Mouse (Mus musculus) neural tube, embryonic 14.5 days (tissue): ENCODE measurements at regions not wholly inside any gene's neighbourhood (a gene's known extent, or its start where the extent isn't known, plus 50 kb on each side); places are given as distances from the start of the nearest gene placed in this dataset.

Experiments
- ATAC-seq: fragments of 200-750 bp; cut with Nextera tagmentation; 2 replicates; pipeline ENCODE4 v1.8.0; 2017; ENCODE audit warnings: low read depth, mild to moderate bottlenecking, moderate TSS enrichment, moderate library complexity
- H3K27ac ChIP-seq: fragments of 300-500 bp; sonication (generic); 2 replicates; pipeline ENCODE4 v1.5.1; 2014; ENCODE audit warnings: low read depth, mild to moderate bottlenecking, control low read depth, low read length, moderate library complexity, mixed read lengths
- H3K27me3 ChIP-seq: fragments of 300-500 bp; sonication (generic); 2 replicates; pipeline ENCODE4 v1.6.1; 2014; ENCODE audit warnings: low read length; ENCODE audit not compliant: control insufficient read depth, insufficient read depth
- H3K36me3 ChIP-seq: fragments of 300-500 bp; sonication (generic); 2 replicates; pipeline ENCODE4 v1.6.1; 2014; ENCODE audit warnings: low read length, mixed read lengths; ENCODE audit not compliant: control insufficient read depth, insufficient read depth
- H3K4me1 ChIP-seq: fragments of 300-500 bp; sonication (generic); 2 replicates; pipeline ENCODE4 v1.6.1; 2014; ENCODE audit warnings: low read length; ENCODE audit not compliant: control insufficient read depth, insufficient read depth
- H3K4me2 ChIP-seq: fragments of 300-500 bp; sonication (generic); 2 replicates; pipeline ENCODE4 v1.6.1; 2014; ENCODE audit warnings: mild to moderate bottlenecking, low read depth, low read length, control low read depth
- H3K4me3 ChIP-seq: fragments of 300-500 bp; sonication (generic); 2 replicates; pipeline ENCODE4 v1.5.1; 2014; ENCODE audit warnings: low read depth, low read length, control low read depth, mixed read lengths
- H3K9ac ChIP-seq: fragments of 300-500 bp; sonication (generic); replicated peaks from 2 replicates; pipeline ENCODE4 v1.6.1; 2014; ENCODE audit warnings: low read depth, mild to moderate bottlenecking, control low read depth, low read length, mixed read lengths
- H3K9me3 ChIP-seq: fragments of 300-500 bp; sonication (generic); 2 replicates; pipeline ENCODE4 v1.6.1; 2016; ENCODE audit warnings: low read length; ENCODE audit not compliant: control insufficient read depth
- WGBS: fragments of 180-500 bp; shearing (Covaris S2); extraction: QIAGEN DNeasy Blood & Tissue Kit; methylation state at CpG from one replicate; pipeline ENCODE4 v1.1.7; 2014; 5-methylcytosine and 5-hydroxymethylcytosine counted together

DNA sequence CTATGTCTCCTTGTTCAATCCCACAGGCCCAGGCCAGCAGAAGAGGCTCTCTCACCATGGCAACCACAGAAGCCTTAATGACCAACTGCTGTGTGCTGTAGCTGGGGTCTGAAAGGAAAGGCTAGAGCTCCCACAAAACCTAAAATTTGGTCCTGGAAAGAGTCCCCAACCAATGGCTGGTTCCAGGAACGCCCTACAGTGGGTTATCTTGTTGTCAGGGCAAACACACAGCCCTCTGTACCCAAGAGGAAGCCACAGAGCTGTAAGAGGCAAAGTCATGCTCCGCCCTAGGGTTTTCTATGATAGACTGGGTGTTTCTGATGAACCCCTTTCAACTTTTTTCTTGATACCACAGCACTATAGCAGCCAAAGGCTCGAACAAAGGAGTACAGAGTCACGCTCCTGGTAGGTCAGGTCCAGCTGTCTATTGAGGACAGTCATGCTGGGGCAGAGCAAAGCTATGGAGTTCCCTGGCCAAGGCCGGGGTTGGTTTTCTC is 392.0 kb downstream of the Sox9 start:
- Histone ChIP-seq H3K9ac (no peak overlapping the region), H3K4me3 (no peak overlapping the region), H3K9me3 (no peaks in the 10 kb centered on the region), H3K36me3 (no peaks in the 10 kb centered on the region), H3K27ac (peak overlapping the region; percentile 67; the same call in 1 of the 2 replicates), H3K4me2 (no peak overlapping the region), H3K4me1 (peaks cover 7% of the 10 kb centered on the region), H3K27me3 (no peaks in the 10 kb centered on the region)
- WGBS = 53% methylated on average over 5 of the region's 5 CpGs
- no peak for ATAC-seq

DNA sequence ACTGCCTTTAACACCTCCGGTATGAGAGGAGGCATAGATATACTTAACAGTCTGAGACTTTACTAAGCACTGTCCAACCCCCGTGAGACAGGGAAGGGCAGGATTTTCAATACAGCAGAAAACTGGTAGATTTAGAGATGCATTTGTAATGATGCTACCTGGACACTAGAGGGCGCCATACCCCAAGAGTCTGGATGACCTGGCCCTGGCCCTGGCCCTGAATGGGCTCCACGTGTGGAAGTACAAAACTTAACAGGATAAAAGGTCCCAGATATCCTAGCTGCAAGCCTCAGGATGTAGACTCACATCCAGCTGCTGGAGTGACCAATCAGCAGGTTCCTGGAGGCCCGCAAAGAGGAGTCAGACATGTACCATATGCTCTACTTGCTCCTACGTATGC is 393.3 kb downstream of the Sox9 start:
- Histone ChIP-seq H3K4me3 (no peak overlapping the region), H3K36me3 (no peaks in the 10 kb centered on the region), H3K27me3 (no peaks in the 10 kb centered on the region), H3K9ac (no peak overlapping the region), H3K9me3 (no peaks in the 10 kb centered on the region), H3K27ac (no peak overlapping the region), H3K4me1 (peaks cover 7% of the 10 kb centered on the region), H3K4me2 (no peak overlapping the region)
- 39% methylated on average over 6 of the region's 6 CpGs for WGBS
- no peak for ATAC-seq

DNA sequence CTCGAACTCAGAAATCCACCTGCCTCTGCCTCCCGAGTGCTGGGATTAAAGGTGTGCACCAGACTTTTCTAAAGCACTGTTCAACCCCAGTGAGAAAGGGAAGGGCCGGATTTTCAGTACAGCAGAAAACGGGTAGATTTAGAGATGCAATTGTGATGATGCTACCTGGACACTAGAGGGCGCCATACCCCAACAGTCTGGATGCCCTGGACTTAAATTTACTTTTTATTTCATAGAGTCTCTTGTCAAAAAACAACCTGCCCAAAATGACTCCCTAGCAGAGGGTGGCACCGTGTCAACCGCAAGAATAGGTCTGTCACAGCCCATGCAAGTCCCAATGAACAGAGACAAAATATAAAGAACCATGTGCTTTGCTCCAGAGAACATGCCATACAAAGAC is 394.2 kb downstream of the Sox9 start:
- Histone ChIP-seq H3K36me3 (no peaks in the 10 kb centered on the region), H3K27me3 (no peaks in the 10 kb centered on the region), H3K4me3 (no peak overlapping the region), H3K9ac (no peak overlapping the region), H3K4me2 (no peak overlapping the region), H3K9me3 (no peaks in the 10 kb centered on the region), H3K4me1 (peaks cover 12% of the 10 kb centered on the region), H3K27ac (no peak overlapping the region)
- ATAC-seq = no peak
- 24% methylated on average over 7 of the region's 7 CpGs for WGBS

DNA sequence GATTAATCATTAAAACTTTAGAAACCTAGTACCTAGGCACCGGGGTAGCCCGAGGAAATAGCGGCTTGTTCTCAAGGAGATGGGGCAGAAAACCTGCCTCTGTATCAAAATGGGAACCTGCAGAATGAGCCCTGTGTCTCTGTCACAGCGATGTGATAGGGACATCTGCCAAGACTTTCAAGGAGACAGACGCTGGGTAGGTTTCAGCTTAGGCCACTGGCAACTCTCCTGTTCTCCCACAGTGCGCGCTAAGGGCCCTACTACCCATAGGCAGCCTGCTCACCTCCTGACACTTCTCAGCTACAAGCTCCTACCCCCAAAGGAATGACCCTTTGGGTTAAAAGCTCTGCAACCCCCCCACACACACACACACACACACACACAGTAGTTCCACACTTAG is 396.4 kb downstream of the Sox9 start:
- Histone ChIP-seq H3K4me2 (no peak overlapping the region), H3K27me3 (no peaks in the 10 kb centered on the region), H3K4me1 (peaks cover 16% of the 10 kb centered on the region), H3K4me3 (no peak overlapping the region), H3K9ac (no peak overlapping the region), H3K9me3 (no peaks in the 10 kb centered on the region), H3K27ac (no peak overlapping the region), H3K36me3 (no peaks in the 10 kb centered on the region)
- 76% methylated on average over 7 of the region's 7 CpGs for WGBS
- ATAC-seq = no peak

DNA sequence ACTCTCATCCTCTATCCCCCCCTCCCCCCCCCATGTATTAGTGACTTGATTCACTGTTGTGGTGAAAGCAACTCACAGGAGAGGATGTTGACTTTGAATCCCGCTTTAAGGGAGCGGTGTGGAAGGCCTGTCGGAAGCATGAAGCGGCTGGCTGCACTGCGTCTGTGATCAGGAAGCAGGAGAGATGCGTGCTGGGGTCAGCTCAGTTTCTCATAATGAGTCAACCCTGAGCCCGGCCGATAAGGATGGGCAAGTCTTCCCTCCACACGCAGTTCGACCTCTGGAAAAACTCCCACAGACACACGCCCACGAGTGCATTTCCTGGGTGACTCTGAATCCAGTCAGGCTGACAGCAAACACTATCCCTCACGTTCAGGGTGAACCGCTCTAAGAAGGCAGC is 398.0 kb downstream of the Sox9 start:
- no peak overlapping the region for H3K27ac ChIP-seq
- H3K9ac ChIP-seq = no peak overlapping the region
- 67% methylated on average over 14 of the region's 14 CpGs for WGBS
- no peaks in the 10 kb centered on the region for H3K27me3 ChIP-seq
- H3K4me3 ChIP-seq = no peak overlapping the region
- H3K36me3 ChIP-seq = no peaks in the 10 kb centered on the region
- no peak for ATAC-seq
- H3K4me1 ChIP-seq = peaks cover 24% of the 10 kb centered on the region
- H3K4me2 ChIP-seq = no peak overlapping the region
- H3K9me3 ChIP-seq = no peaks in the 10 kb centered on the region

DNA sequence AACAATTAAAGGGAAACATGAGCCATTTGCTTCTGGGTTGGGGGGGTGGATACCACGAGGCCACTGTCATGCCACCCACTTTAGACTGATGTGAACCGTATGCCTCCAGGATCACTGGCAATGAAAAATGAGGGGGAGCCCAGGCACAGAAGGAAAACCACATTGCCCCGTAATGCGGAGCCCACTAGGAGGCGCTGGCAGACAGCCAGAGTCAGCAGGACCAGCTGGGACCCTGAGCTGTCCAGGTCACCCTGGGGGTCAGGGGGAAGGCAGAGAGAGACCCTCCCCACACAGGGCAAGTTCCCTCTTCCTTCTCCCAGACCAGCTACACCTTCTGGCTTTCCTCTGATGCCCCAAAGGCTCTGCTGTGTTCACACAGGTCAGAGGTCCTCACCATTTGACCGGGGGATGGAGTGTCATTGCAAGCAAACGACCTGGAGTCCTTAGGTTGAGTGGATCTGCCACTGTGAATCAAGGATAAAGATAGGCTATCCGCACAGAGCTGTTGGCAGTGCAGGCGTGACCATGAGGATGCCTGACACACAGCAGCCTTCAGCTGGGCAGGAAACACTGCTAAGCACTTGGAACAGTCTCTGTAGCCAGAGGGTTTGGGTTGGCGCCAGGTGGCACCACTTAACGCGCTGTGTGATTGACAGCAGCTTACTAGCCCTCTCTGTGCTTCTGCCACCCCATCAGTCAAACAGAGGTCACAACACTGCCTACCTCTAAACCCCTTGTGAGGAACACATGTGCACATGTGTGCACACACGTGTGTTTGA is 400.2 kb downstream of the Sox9 start:
- Histone ChIP-seq H3K9ac (no peak overlapping the region), H3K4me2 (no peak overlapping the region), H3K4me3 (no peak overlapping the region), H3K9me3 (no peaks in the 10 kb centered on the region), H3K36me3 (no peaks in the 10 kb centered on the region), H3K27me3 (no peaks in the 10 kb centered on the region), H3K4me1 (peaks cover 22% of the 10 kb centered on the region), H3K27ac (no peak overlapping the region)
- peak; percentile 59; the same call in 1 of the 2 replicates for ATAC-seq
- WGBS = 49% methylated on average over 13 of the region's 13 CpGs

DNA sequence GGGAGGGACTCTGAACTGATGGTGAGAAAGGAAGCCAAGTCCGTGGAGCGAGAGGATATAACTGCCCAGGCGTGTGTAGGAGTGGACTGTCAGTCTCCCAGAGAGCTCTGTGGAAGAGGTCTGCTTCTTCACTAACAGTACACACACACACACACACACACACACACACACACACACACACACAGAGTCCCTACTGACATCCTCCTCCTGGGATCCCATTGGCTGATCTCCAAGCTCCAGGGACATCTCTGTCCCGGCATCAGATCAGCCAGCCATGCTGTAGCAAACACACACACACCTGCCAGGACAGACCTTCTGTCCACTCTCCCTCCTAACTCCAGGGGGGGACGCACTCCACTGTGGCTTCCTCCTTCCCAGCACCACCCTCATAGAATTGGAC is 401.5 kb downstream of the Sox9 start:
- no peak overlapping the region for H3K9ac ChIP-seq
- no peaks in the 10 kb centered on the region for H3K27me3 ChIP-seq
- no peaks in the 10 kb centered on the region for H3K9me3 ChIP-seq
- H3K4me2 ChIP-seq = no peak overlapping the region
- peaks cover 20% of the 10 kb centered on the region for H3K4me1 ChIP-seq
- no peaks in the 10 kb centered on the region for H3K36me3 ChIP-seq
- ATAC-seq = no peak
- H3K27ac ChIP-seq = peak overlapping the region; percentile 46; the same call in 1 of the 2 replicates
- WGBS = 38% methylated on average over 5 of the region's 5 CpGs
- H3K4me3 ChIP-seq = no peak overlapping the region

DNA sequence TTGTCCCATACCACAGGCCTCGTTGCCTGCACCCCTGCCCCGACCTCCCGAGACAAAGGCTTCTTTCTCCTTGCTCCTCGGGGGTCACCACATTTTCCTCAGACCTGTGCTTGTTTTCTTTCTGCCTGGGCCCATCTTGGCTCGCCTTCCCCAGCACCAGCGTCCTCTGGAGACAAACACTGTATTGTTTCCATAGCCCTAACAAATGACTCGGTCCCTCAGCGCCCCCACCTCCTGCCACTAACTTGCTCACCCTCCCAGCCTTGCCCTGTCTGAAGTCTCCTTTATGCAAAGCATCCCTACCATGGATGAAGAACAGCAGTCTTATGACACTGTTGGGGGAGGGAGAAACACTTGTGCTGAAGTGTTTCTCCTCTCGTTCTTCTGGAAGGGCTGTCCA is 402.1 kb downstream of the Sox9 start:
- Histone ChIP-seq H3K36me3 (no peaks in the 10 kb centered on the region), H3K9me3 (no peaks in the 10 kb centered on the region), H3K27me3 (no peaks in the 10 kb centered on the region), H3K4me1 (peaks cover 23% of the 10 kb centered on the region), H3K27ac (peak overlapping the region; percentile 46), H3K4me3 (no peak overlapping the region), H3K4me2 (no peak overlapping the region), H3K9ac (no peak overlapping the region)
- WGBS = 9% methylated on average over 9 of the region's 9 CpGs
- ATAC-seq = no peak

DNA sequence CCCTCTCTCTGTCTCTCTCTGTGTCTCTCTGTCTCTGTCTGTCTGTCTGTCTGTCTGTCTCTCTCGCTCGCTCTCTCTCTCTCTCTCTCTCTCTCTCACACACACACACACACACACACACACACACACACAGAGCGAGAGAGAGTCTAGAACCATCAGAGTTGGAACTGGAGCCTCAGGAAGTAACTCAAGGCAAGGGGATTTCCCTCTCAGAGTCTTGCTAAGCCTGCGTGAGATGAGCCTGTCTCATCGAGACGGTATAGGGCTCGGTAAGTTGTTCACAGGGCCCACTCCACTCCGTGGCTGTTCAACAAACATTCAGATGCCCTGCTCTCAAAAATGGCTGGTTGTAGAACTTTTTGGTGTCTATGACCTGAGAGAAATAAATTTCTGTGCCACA is 405.4 kb downstream of the Sox9 start:
- H3K36me3 ChIP-seq = no peaks in the 10 kb centered on the region
- H3K4me1 ChIP-seq = peaks cover 17% of the 10 kb centered on the region
- no peak overlapping the region for H3K4me3 ChIP-seq
- H3K9me3 ChIP-seq = no peaks in the 10 kb centered on the region
- H3K27me3 ChIP-seq = no peaks in the 10 kb centered on the region
- no peak overlapping the region for H3K27ac ChIP-seq
- no peak for ATAC-seq
- H3K9ac ChIP-seq = no peak overlapping the region
- H3K4me2 ChIP-seq = no peak overlapping the region
- 45% methylated on average over 8 of the region's 8 CpGs for WGBS
